Mouse (Mus musculus): ENCODE data around the gene Pi4kb. TPM values are rescaled to one million over a fixed set of nuclear protein-coding genes. Genes with fewer than 3 reads are reported as not detected.
A peak's percentile ranks its signal among the peaks of the same experiment; 100 is the strongest.

Pi4kb gene
- polyA plus RNA-seq, 1 experiment: 64.4 TPM

DNA sequence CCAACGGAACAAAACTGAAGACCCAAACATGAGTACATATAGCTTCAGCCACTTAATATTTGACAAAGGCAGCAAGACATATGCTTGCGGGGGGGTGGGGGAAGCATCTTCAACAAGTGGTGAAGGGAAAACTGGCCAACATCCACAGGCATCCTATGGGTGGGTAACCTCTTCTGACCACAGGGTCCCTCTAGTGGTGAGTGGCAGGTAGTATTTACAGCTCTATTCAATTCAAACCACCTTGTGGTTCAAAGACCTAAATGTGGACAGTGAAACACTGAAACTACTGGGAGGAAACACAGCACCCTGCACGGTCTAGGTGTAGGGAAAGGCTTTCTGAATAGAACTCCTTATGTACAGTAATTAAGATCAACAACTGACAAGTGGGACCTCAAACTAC is 79.2 kb downstream of the Pi4kb start:
- DNase-seq (ENCODE audit: extremely low spot score in 1 of 2, low spot score in 1 of 2): peak in 1 of 2 experiments; percentile 42

DNA sequence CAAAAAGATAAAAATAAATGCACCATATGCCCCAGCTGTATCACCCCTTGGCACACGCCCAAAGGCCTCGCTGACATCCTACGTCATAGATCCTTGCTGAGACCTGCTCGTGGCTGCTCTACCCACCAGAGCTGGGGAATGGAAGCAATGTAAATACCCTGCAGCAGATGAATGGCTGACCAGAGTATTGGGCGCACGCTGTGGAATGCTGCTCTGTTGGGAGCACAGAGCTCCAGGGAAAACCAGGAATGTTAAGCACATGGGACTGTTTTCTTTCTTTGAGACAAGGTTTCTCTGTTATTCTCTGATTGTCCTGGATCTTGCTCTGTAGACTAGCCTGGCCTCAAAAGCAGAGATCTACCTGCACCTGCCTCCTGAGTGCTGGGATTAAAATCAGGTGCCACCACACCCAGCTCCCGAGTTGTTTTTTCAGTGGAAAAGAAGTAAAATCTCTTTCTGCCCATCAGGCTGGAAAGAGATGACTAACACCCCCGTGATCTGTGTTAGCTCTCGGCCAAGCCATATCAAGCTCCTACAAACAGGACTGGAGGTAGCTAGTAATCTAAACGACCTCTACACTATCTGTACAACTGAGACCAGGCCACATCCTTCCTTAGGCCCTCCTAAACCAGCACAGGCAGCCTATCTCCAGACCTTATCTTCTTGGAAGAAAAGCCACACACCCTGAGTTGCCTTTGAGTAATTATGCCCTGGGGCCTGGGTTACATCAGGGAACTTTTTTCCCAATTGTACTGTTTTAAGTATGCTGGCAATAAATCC is 80.1 kb downstream of the Pi4kb start:
- DNase-seq (ENCODE audit: extremely low spot score in 1 of 2, low spot score in 1 of 2): peak in 1 of 2 experiments; percentile 32

DNA sequence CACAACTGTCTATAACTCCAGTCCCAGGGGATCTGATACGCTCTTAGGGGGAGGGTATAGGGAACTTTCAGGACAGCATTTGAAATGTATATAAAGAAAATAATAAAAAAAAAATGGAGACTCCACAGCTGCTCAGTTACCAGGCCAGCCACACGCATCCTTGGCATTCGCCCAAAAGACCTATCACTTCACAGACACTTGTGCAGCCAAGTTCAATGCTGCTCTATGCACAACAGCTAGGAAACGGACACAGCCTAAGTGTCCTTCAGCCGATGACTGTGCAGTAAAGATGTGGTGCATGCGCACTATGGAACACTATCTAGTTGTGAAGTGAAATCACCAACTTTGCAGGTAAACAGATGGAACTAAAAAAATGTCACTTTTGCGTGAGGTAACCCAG is 81.7 kb downstream of the Pi4kb start:
- no peak for DNase-seq (ENCODE audit: extremely low spot score in 1 of 2, low spot score in 1 of 2)

Other genes with a start within 250 kb of the Pi4kb start
- gene Cgn, start 188.2 kb upstream of the Pi4kb start, polyA plus RNA-seq (2012; rRNA removed): 2.6 and 3.7 TPM in 2 replicates
- gene Pogz, start 137.2 kb upstream of the Pi4kb start, polyA plus RNA-seq (2012; rRNA removed): 42.6 and 47.6 TPM in 2 replicates
- 245 and 253 TPM in 2 replicates for gene Psmb4, start 87.8 kb upstream of the Pi4kb start, polyA plus RNA-seq (2012; rRNA removed)
- gene Selenbp1, start 41.7 kb upstream of the Pi4kb start, polyA plus RNA-seq (2012; rRNA removed): 13.9 and 14.5 TPM in 2 replicates
- 27.8 and 31.8 TPM in 2 replicates for gene Rfx5, start 20.7 kb upstream of the Pi4kb start, polyA plus RNA-seq (2012; rRNA removed)
- 18.4 and 20.9 TPM in 2 replicates for gene Zfp687, start 40.7 kb downstream of the Pi4kb start, polyA plus RNA-seq (2012; rRNA removed)
- gene Psmd4, start 67.9 kb downstream of the Pi4kb start, polyA plus RNA-seq (2012; rRNA removed): 219 and 229 TPM in 2 replicates
- 41.6 and 42.0 TPM in 2 replicates for gene Pip5k1a, start 132.2 kb downstream of the Pi4kb start, polyA plus RNA-seq (2012; rRNA removed)
- 58.0 and 60.9 TPM in 2 replicates for gene Vps72, start 136.3 kb downstream of the Pi4kb start, polyA plus RNA-seq (2012; rRNA removed)
- gene Tmod4, start 149.7 kb downstream of the Pi4kb start, polyA plus RNA-seq (2012; rRNA removed): 0.98 and 2.4 TPM in 2 replicates
- gene Scnm1, start 159.3 kb downstream of the Pi4kb start, polyA plus RNA-seq (2012; rRNA removed): 118 and 124 TPM in 2 replicates
- gene Lysmd1, start 159.4 kb downstream of the Pi4kb start, polyA plus RNA-seq (2012; rRNA removed): 20.2 and 21.2 TPM in 2 replicates
- 4.0 and 5.9 TPM in 2 replicates for gene Tnfaip8l2, start 167.6 kb downstream of the Pi4kb start, polyA plus RNA-seq (2012; rRNA removed)
- 34.6 and 35.8 TPM in 2 replicates for gene Sema6c, start 185.7 kb downstream of the Pi4kb start, polyA plus RNA-seq (2012; rRNA removed)
- 15.8 and 17.9 TPM in 2 replicates for gene Gabpb2, start 243.2 kb downstream of the Pi4kb start, polyA plus RNA-seq (2012; rRNA removed)